Mouse (Mus musculus) lung, embryonic 14.5 days (tissue): ENCODE data around the gene Rev3l. TPM values are rescaled to one million over a fixed set of nuclear protein-coding genes. Genes with fewer than 3 reads are reported as not detected.

Experiments
- ATAC-seq: fragments of 200-750 bp; cut with Nextera tagmentation; 2 replicates; pipeline ENCODE4 v1.8.0; 2017; ENCODE audit warnings: mild to moderate bottlenecking, moderate TSS enrichment, moderate library complexity; ENCODE audit not compliant: insufficient read depth
- DNase-seq: peaks from one replicate; pipeline ENCODE4 v3.0.0-alpha.2; 2015
- H3K27ac ChIP-seq: fragments of 300-500 bp; sonication (generic); 2 replicates; pipeline ENCODE4 v1.5.1; 2014; ENCODE audit warnings: low read depth, mild to moderate bottlenecking, moderate library complexity
- H3K27me3 ChIP-seq: fragments of 300-500 bp; sonication (generic); 2 replicates; pipeline ENCODE4 v1.6.1; 2014; ENCODE audit warnings: low read length, control low read depth; ENCODE audit not compliant: insufficient read depth
- H3K36me3 ChIP-seq: fragments of 300-500 bp; sonication (generic); 2 replicates; pipeline ENCODE4 v1.6.1; 2014; ENCODE audit warnings: control low read depth; ENCODE audit not compliant: insufficient read depth
- H3K4me1 ChIP-seq: fragments of 300-500 bp; sonication (generic); 2 replicates; pipeline ENCODE4 v1.6.1; 2014; ENCODE audit warnings: antibody characterized with exemption, control low read depth; ENCODE audit not compliant: insufficient read depth
- H3K4me2 ChIP-seq: fragments of 300-500 bp; sonication (generic); 2 replicates; pipeline ENCODE4 v1.6.1; 2014; ENCODE audit warnings: mild to moderate bottlenecking
- H3K4me3 ChIP-seq: fragments of 300-500 bp; sonication (generic); 2 replicates; pipeline ENCODE4 v1.5.1; 2014; ENCODE audit warnings: low read depth, low read length
- H3K9ac ChIP-seq: fragments of 300-500 bp; sonication (generic); 2 replicates; pipeline ENCODE4 v1.6.1; 2014
- H3K9me3 ChIP-seq: fragments of 300-500 bp; sonication (generic); 2 replicates; pipeline ENCODE4 v1.6.1; 2016; ENCODE audit warnings: low read depth, low read length, control low read depth
- CTCF ChIP-seq: IDR thresholded peaks from 2 replicates; pipeline ENCODE4 v1.5.1; 2016; ENCODE audit warnings: antibody characterized with exemption, low read depth
- WGBS: fragments of 180-500 bp; shearing (Covaris S2); extraction: QIAGEN DNeasy Blood & Tissue Kit; methylation state at CpG from one replicate; pipeline ENCODE4 v1.1.7; 2014; 5-methylcytosine and 5-hydroxymethylcytosine counted together
- polyA plus RNA-seq: library from polyadenylated mRNA; unstranded; fragments of >200 nt; fragmentation: Nextera tagmentation; extraction: Ambion mirVana; gene quantifications from 2 replicates; pipeline ENCODE4 v1.2.1, GENCODE M21; 2014

Rev3l gene
- polyA plus RNA-seq, result 30.3 TPM in 2 replicates

- peaks cover 5% of the 10 kb centered on the region; the same call in 1 of the 2 replicates for H3K9me3 ChIP-seq
- DNase-seq (peak; percentile 97), ATAC-seq (peak; percentile 85)
- H3K9ac ChIP-seq, result peak within 1 kb of the TSS; percentile 95
- H3K4me3 ChIP-seq, result peak within 1 kb of the TSS; percentile 87
- H3K4me2 ChIP-seq, result peak within 1 kb of the TSS; percentile 70
- H3K4me1 ChIP-seq, result no peaks in the 10 kb centered on the region
- no peak for TF ChIP-seq CTCF
- H3K27me3 ChIP-seq, result no peaks in the 10 kb centered on the region
- peak within 1 kb of the TSS; percentile 100 for H3K27ac ChIP-seq
- 0% methylated on average over 56 of the region's 64 CpGs for WGBS
- no peaks in the 10 kb centered on the region for H3K36me3 ChIP-seq
Observed at GRCm38 (mm10) chr10:39731736-39732265, at the start of gene Rev3l. Rev3l (plus strand) TSS chr10:39732118.

GRCm38 (mm10) chr10:39682556-39682955 lies 49.4 kb upstream of the Rev3l start:
- 47% methylated on average over 2 of the region's 2 CpGs for WGBS

GRCm38 (mm10) chr10:39683481-39683880 lies 48.4 kb upstream of the Rev3l start:
- H3K9me3 ChIP-seq, result no peaks in the 10 kb centered on the region
- H3K4me2 ChIP-seq, result no peak overlapping the region
- ATAC-seq (no peak), DNase-seq (no peak)
- no peak overlapping the region for H3K27ac ChIP-seq
- no peak for TF ChIP-seq CTCF
- H3K9ac ChIP-seq, result no peak overlapping the region
- H3K27me3 ChIP-seq, result no peaks in the 10 kb centered on the region
- WGBS, result 90% methylated on average over 2 of the region's 2 CpGs
- 0 out of 2 replicates have a peak, but pooled peaks cover 3% of the 10 kb centered on the region for H3K36me3 ChIP-seq
- H3K4me1 ChIP-seq, result peaks cover 6% of the 10 kb centered on the region; the same call in 1 of the 2 replicates
- no peak overlapping the region for H3K4me3 ChIP-seq

More at GRCm38 (mm10) chr10:39682556-39682955, 49.4 kb upstream of the Rev3l start:
- Histone ChIP-seq H3K27ac (no peak overlapping the region), H3K9me3 (no peaks in the 10 kb centered on the region), H3K4me2 (no peak overlapping the region), H3K9ac (no peak overlapping the region), H3K4me3 (no peak overlapping the region), H3K36me3 (0 out of 2 replicates have a peak, but pooled peaks cover 3% of the 10 kb centered on the region), H3K4me1 (peaks cover 4% of the 10 kb centered on the region; the same call in 1 of the 2 replicates), H3K27me3 (no peaks in the 10 kb centered on the region)
- DNase-seq (no peak), ATAC-seq (no peak)
- no peak for TF ChIP-seq CTCF

- WGBS, result 93% methylated on average over 4 of the region's 4 CpGs
- no peak for TF ChIP-seq CTCF
- H3K27me3 ChIP-seq, result no peaks in the 10 kb centered on the region
- ATAC-seq (no peak), DNase-seq (no peak)
- no peak overlapping the region for H3K4me3 ChIP-seq
- H3K4me1 ChIP-seq, result peaks cover 9% of the 10 kb centered on the region; the same call in 1 of the 2 replicates
- no peak overlapping the region for H3K9ac ChIP-seq
- no peaks in the 10 kb centered on the region for H3K9me3 ChIP-seq
- H3K4me2 ChIP-seq, result no peak overlapping the region
- no peaks in the 10 kb centered on the region for H3K36me3 ChIP-seq
- H3K27ac ChIP-seq, result no peak overlapping the region
Observed at GRCm38 (mm10) chr10:39686811-39687210, 45.1 kb upstream of the Rev3l start.

GRCm38 (mm10) chr10:39687851-39688250 lies 44.1 kb upstream of the Rev3l start:
- ATAC-seq, result no peak
- Histone ChIP-seq H3K36me3 (no peaks in the 10 kb centered on the region), H3K27ac (no peak overlapping the region), H3K9ac (no peak overlapping the region), H3K9me3 (no peaks in the 10 kb centered on the region), H3K4me3 (no peak overlapping the region), H3K4me1 (peaks cover 9% of the 10 kb centered on the region; the same call in 1 of the 2 replicates), H3K27me3 (no peaks in the 10 kb centered on the region), H3K4me2 (no peak overlapping the region)
- WGBS, result 43% methylated on average over 3 of the region's 3 CpGs
- peak; percentile 56 for DNase-seq
- no peak for TF ChIP-seq CTCF

GRCm38 (mm10) chr10:39691351-39692064 lies 40.4 kb upstream of the Rev3l start:
- Histone ChIP-seq H3K9me3 (no peaks in the 10 kb centered on the region), H3K27ac (no peak overlapping the region), H3K36me3 (no peaks in the 10 kb centered on the region), H3K9ac (no peak overlapping the region), H3K4me2 (no peak overlapping the region), H3K27me3 (no peaks in the 10 kb centered on the region), H3K4me1 (0 out of 2 replicates have a peak, but pooled peaks cover 6% of the 10 kb centered on the region), H3K4me3 (no peak overlapping the region)
- WGBS, result 40% methylated on average over 11 of the region's 11 CpGs
- no peak for ATAC-seq
- TF ChIP-seq CTCF, result no peak
- no peak for DNase-seq

- TF ChIP-seq CTCF, result no peak
- Histone ChIP-seq H3K36me3 (no peaks in the 10 kb centered on the region), H3K4me3 (no peak overlapping the region), H3K27ac (no peak overlapping the region), H3K4me1 (0 out of 2 replicates have a peak, but pooled peaks cover 6% of the 10 kb centered on the region), H3K9me3 (no peaks in the 10 kb centered on the region), H3K4me2 (no peak overlapping the region), H3K9ac (no peak overlapping the region), H3K27me3 (no peaks in the 10 kb centered on the region)
- 60% methylated on average over 2 of the region's 2 CpGs for WGBS
- DNase-seq (no peak), ATAC-seq (no peak)
Observed at GRCm38 (mm10) chr10:39692152-39692551, 39.8 kb upstream of the Rev3l start.
